Mouse (Mus musculus): ENCODE measurements at regions not wholly inside any gene's neighbourhood (a gene's known extent, or its start where the extent isn't known, plus 50 kb on each side); places are given as distances from the start of the nearest gene placed in this dataset.

GRCm38 (mm10) chr8:116063541-116063940 is 355.9 kb upstream of the Maf start:
- no peaks in the 10 kb centered on the region for H3K36me3 ChIP-seq (ENCODE audit: control insufficient read depth, insufficient read depth, low read length)
- TF ChIP-seq CTCF (IDR thresholded peaks at IDR 0.05; ENCODE audit: control insufficient read depth, insufficient read depth, insufficient replicate concordance, low read depth, low read length) (no peak), POLR2A (IDR thresholded peaks at IDR 0.05; ENCODE audit: control insufficient read depth, low read depth, low read length) (no peak)

GRCm38 (mm10) chr8:116053483-116053882 is 345.9 kb upstream of the Maf start:
- no peak for TF ChIP-seq POLR2A (IDR thresholded peaks at IDR 0.05; ENCODE audit: control insufficient read depth, low read depth, low read length)
- no peak for TF ChIP-seq CTCF (IDR thresholded peaks at IDR 0.05; ENCODE audit: control insufficient read depth, insufficient read depth, insufficient replicate concordance, low read depth, low read length)
- H3K27ac ChIP-seq (ENCODE audit: control insufficient read depth, insufficient read depth, low read depth, low read length), result no peak overlapping the region
- H3K27me3 ChIP-seq (ENCODE audit: control insufficient read depth, insufficient read depth, low read length), result no peaks in the 10 kb centered on the region
- H3K4me1 ChIP-seq (ENCODE audit: control insufficient read depth, insufficient read depth, low read length), result no peaks in the 10 kb centered on the region
- H3K36me3 ChIP-seq (ENCODE audit: control insufficient read depth, insufficient read depth, low read length), result no peaks in the 10 kb centered on the region
- H3K4me3 ChIP-seq (ENCODE audit: control insufficient read depth, low read depth, low read length), result no peak overlapping the region

More at GRCm38 (mm10) chr8:116063541-116063940, 355.9 kb upstream of the Maf start:
- H3K27me3 ChIP-seq (ENCODE audit: control insufficient read depth, insufficient read depth, low read length), result no peaks in the 10 kb centered on the region
- H3K4me1 ChIP-seq (ENCODE audit: control insufficient read depth, insufficient read depth, low read length), result no peaks in the 10 kb centered on the region; the same call in 1 of the 2 replicates
- no peak overlapping the region for H3K27ac ChIP-seq (ENCODE audit: control insufficient read depth, insufficient read depth, low read depth, low read length)
- no peak overlapping the region for H3K4me3 ChIP-seq (ENCODE audit: control insufficient read depth, low read depth, low read length)

- TF ChIP-seq CTCF (IDR thresholded peaks at IDR 0.05; ENCODE audit: control insufficient read depth, insufficient read depth, insufficient replicate concordance, low read depth, low read length) (no peak), POLR2A (IDR thresholded peaks at IDR 0.05; ENCODE audit: control insufficient read depth, low read depth, low read length) (no peak)
- H3K27ac ChIP-seq (ENCODE audit: control insufficient read depth, insufficient read depth, low read depth, low read length), result no peak overlapping the region
- H3K4me1 ChIP-seq (ENCODE audit: control insufficient read depth, insufficient read depth, low read length), result no peaks in the 10 kb centered on the region
- H3K4me3 ChIP-seq (ENCODE audit: control insufficient read depth, low read depth, low read length), result no peak overlapping the region
- H3K27me3 ChIP-seq (ENCODE audit: control insufficient read depth, insufficient read depth, low read length), result no peaks in the 10 kb centered on the region
- H3K36me3 ChIP-seq (ENCODE audit: control insufficient read depth, insufficient read depth, low read length), result no peaks in the 10 kb centered on the region
Measured at GRCm38 (mm10) chr8:116053043-116053442, 345.4 kb upstream of the Maf start.

GRCm38 (mm10) chr8:116048480-116048879 is 340.9 kb upstream of the Maf start:
- no peaks in the 10 kb centered on the region for H3K27me3 ChIP-seq (ENCODE audit: control insufficient read depth, insufficient read depth, low read length)
- H3K4me1 ChIP-seq (ENCODE audit: control insufficient read depth, insufficient read depth, low read length), result no peaks in the 10 kb centered on the region
- TF ChIP-seq CTCF (IDR thresholded peaks at IDR 0.05; ENCODE audit: control insufficient read depth, insufficient read depth, insufficient replicate concordance, low read depth, low read length) (no peak), POLR2A (IDR thresholded peaks at IDR 0.05; ENCODE audit: control insufficient read depth, low read depth, low read length) (no peak)
- H3K36me3 ChIP-seq (ENCODE audit: control insufficient read depth, insufficient read depth, low read length), result no peaks in the 10 kb centered on the region
- H3K4me3 ChIP-seq (ENCODE audit: control insufficient read depth, low read depth, low read length), result no peak overlapping the region
- no peak overlapping the region for H3K27ac ChIP-seq (ENCODE audit: control insufficient read depth, insufficient read depth, low read depth, low read length)

GRCm38 (mm10) chr8:116046859-116047258 is 339.3 kb upstream of the Maf start:
- no peaks in the 10 kb centered on the region for H3K27me3 ChIP-seq (ENCODE audit: control insufficient read depth, insufficient read depth, low read length)
- TF ChIP-seq POLR2A (IDR thresholded peaks at IDR 0.05; ENCODE audit: control insufficient read depth, low read depth, low read length), result no peak
- no peak for TF ChIP-seq CTCF (IDR thresholded peaks at IDR 0.05; ENCODE audit: control insufficient read depth, insufficient read depth, insufficient replicate concordance, low read depth, low read length)
- H3K36me3 ChIP-seq (ENCODE audit: control insufficient read depth, insufficient read depth, low read length), result no peaks in the 10 kb centered on the region
- no peak overlapping the region for H3K27ac ChIP-seq (ENCODE audit: control insufficient read depth, insufficient read depth, low read depth, low read length)
- no peak overlapping the region for H3K4me3 ChIP-seq (ENCODE audit: control insufficient read depth, low read depth, low read length)
- no peaks in the 10 kb centered on the region for H3K4me1 ChIP-seq (ENCODE audit: control insufficient read depth, insufficient read depth, low read length)

GRCm38 (mm10) chr8:116045526-116045925 is 337.9 kb upstream of the Maf start:
- H3K4me1 ChIP-seq (ENCODE audit: control insufficient read depth, insufficient read depth, low read length), result no peaks in the 10 kb centered on the region
- no peaks in the 10 kb centered on the region for H3K27me3 ChIP-seq (ENCODE audit: control insufficient read depth, insufficient read depth, low read length)
- H3K36me3 ChIP-seq (ENCODE audit: control insufficient read depth, insufficient read depth, low read length), result no peaks in the 10 kb centered on the region
- no peak overlapping the region for H3K27ac ChIP-seq (ENCODE audit: control insufficient read depth, insufficient read depth, low read depth, low read length)
- TF ChIP-seq POLR2A (IDR thresholded peaks at IDR 0.05; ENCODE audit: control insufficient read depth, low read depth, low read length) (no peak), CTCF (IDR thresholded peaks at IDR 0.05; ENCODE audit: control insufficient read depth, insufficient read depth, insufficient replicate concordance, low read depth, low read length) (no peak)
- no peak overlapping the region for H3K4me3 ChIP-seq (ENCODE audit: control insufficient read depth, low read depth, low read length)

GRCm38 (mm10) chr8:116043381-116043780 is 335.8 kb upstream of the Maf start:
- Histone ChIP-seq H3K36me3 (ENCODE audit: control insufficient read depth, insufficient read depth, low read length) (no peaks in the 10 kb centered on the region), H3K27me3 (ENCODE audit: control insufficient read depth, insufficient read depth, low read length) (no peaks in the 10 kb centered on the region), H3K27ac (ENCODE audit: control insufficient read depth, insufficient read depth, low read depth, low read length) (no peak overlapping the region), H3K4me1 (ENCODE audit: control insufficient read depth, insufficient read depth, low read length) (no peaks in the 10 kb centered on the region), H3K4me3 (ENCODE audit: control insufficient read depth, low read depth, low read length) (no peak overlapping the region)
- TF ChIP-seq CTCF (IDR thresholded peaks at IDR 0.05; ENCODE audit: control insufficient read depth, insufficient read depth, insufficient replicate concordance, low read depth, low read length) (no peak), POLR2A (IDR thresholded peaks at IDR 0.05; ENCODE audit: control insufficient read depth, low read depth, low read length) (no peak)

GRCm38 (mm10) chr8:116030966-116031365 is 323.4 kb upstream of the Maf start:
- no peak overlapping the region for H3K4me3 ChIP-seq (ENCODE audit: control insufficient read depth, low read depth, low read length)
- H3K27me3 ChIP-seq (ENCODE audit: control insufficient read depth, insufficient read depth, low read length), result no peaks in the 10 kb centered on the region
- H3K36me3 ChIP-seq (ENCODE audit: control insufficient read depth, insufficient read depth, low read length), result no peaks in the 10 kb centered on the region
- H3K4me1 ChIP-seq (ENCODE audit: control insufficient read depth, insufficient read depth, low read length), result no peaks in the 10 kb centered on the region
- no peak overlapping the region for H3K27ac ChIP-seq (ENCODE audit: control insufficient read depth, insufficient read depth, low read depth, low read length)
- no peak for TF ChIP-seq POLR2A (IDR thresholded peaks at IDR 0.05; ENCODE audit: control insufficient read depth, low read depth, low read length)
- no peak for TF ChIP-seq CTCF (IDR thresholded peaks at IDR 0.05; ENCODE audit: control insufficient read depth, insufficient read depth, insufficient replicate concordance, low read depth, low read length)
